Comparison of ENCODE assay signal across 16 mouse cellular contexts in the genomic region with DNA sequence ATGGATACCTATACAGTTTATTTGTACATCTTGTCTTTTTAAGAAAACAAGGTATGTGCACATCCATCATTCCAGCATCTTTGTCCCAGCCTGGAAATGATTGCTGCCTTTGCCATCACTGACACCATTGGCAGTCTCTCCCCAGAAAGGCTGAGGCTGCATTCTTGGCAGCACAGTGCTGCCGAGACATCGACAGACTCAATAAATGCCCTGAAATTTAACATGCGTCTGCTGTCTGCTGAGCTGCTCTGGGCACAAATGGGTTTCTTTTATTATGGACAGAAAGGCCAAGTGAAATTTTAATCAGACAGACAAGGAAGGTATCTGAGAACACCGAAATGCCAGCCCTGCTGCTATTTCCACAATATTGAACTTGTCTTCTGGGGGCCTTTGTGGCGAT.
DNase-seq lines count a peak whose midpoint lies in the region; ATAC-seq and TF ChIP-seq lines count a peak whose summit lies in the region.
"Had no signal": no experiment of that assay in that cellular context is flagged by ENCODE, and none has a peak within 500 bp of the region (broad histone marks: within the 10 kb centered on the region; RNA-seq: fewer than 3 reads in every experiment).

No protein-coding gene starts in this region.

- no peak for TF ChIP-seq POLR2A in brain, embryonic 14.5 days (IDR thresholded peaks at IDR 0.05; ENCODE audit: borderline replicate concordance, extremely low read depth, insufficient read depth, insufficient read length, poor library complexity, severe bottlenecking)

- H3K36me3 ChIP-seq in hindbrain, embryonic 14.5 days (replicated peaks; ENCODE audit: control insufficient read depth, insufficient read depth), result no peaks in the 10 kb centered on the region
- no peaks in the 10 kb centered on the region for H3K36me3 ChIP-seq in hindbrain, embryonic 12.5 days
- H3K36me3 ChIP-seq in midbrain, embryonic 16.5 days (ENCODE audit: control insufficient read depth, insufficient read depth, low read length), result no peaks in the 10 kb centered on the region
- H3K36me3 ChIP-seq: kidney, embryonic 15.5 days; midbrain, embryonic 12.5 days had no signal

- peak; percentile 28 for DNase-seq in cerebellum, adult 9-11 months
- no peak for DNase-seq in cerebellum, postnatal 4 days (ENCODE audit: low spot score in 2 of 2)
- DNase-seq in hindbrain, embryonic 14.5 days (ENCODE audit: low spot score), result no peak
- DNase-seq in brain, embryonic 14.5 days (ENCODE audit: low read depth), result peak; percentile 80
- DNase-seq in kidney, adult 9 months, result no peak
- DNase-seq: gastrocnemius, postnatal 25 days; layer of hippocampus, postnatal 36 days; lung, adult 18-20 months; lung, postnatal 36 days; right cerebral cortex, postnatal 14 days had no signal

- no peak overlapping the region for H3K4me3 ChIP-seq in hindbrain, embryonic 14.5 days (replicated peaks; ENCODE audit: low read length)
- no peak overlapping the region for H3K4me3 ChIP-seq in hindbrain, embryonic 12.5 days
- no peak overlapping the region for H3K4me3 ChIP-seq in midbrain, embryonic 16.5 days (ENCODE audit: low read depth, low read length)
- H3K4me3 ChIP-seq: kidney, embryonic 15.5 days; midbrain, embryonic 12.5 days had no signal

- no peaks in the 10 kb centered on the region for H3K9me3 ChIP-seq in hindbrain, embryonic 14.5 days (ENCODE audit: control insufficient read depth, low read length)
- H3K9me3 ChIP-seq in hindbrain, embryonic 12.5 days (replicated peaks), result no peaks in the 10 kb centered on the region
- H3K9me3 ChIP-seq in midbrain, embryonic 16.5 days (replicated peaks; ENCODE audit: control insufficient read depth, low read length, poor library complexity, severe bottlenecking), result no peaks in the 10 kb centered on the region
- H3K9me3 ChIP-seq: kidney, embryonic 15.5 days; midbrain, embryonic 12.5 days had no signal

- peaks cover 9% of the 10 kb centered on the region; the same call in 1 of the 2 replicates for H3K4me1 ChIP-seq in hindbrain, embryonic 14.5 days (replicated peaks; ENCODE audit: control insufficient read depth, insufficient read depth, low read length)
- H3K4me1 ChIP-seq in hindbrain, embryonic 12.5 days, result no peaks in the 10 kb centered on the region
- H3K4me1 ChIP-seq in midbrain, embryonic 16.5 days (ENCODE audit: control insufficient read depth, insufficient read depth, low read length), result 0 out of 2 replicates have a peak, but pooled peaks cover 2% of the 10 kb centered on the region
- H3K4me1 ChIP-seq: kidney, embryonic 15.5 days; midbrain, embryonic 12.5 days had no signal

- H3K9ac ChIP-seq in hindbrain, embryonic 14.5 days, result no peak overlapping the region
- no peak overlapping the region for H3K9ac ChIP-seq in hindbrain, embryonic 12.5 days
- H3K9ac ChIP-seq in midbrain, embryonic 16.5 days (ENCODE audit: low read depth, low read length), result no peak overlapping the region
- H3K9ac ChIP-seq: kidney, embryonic 15.5 days; midbrain, embryonic 12.5 days had no signal

- no peak overlapping the region for H3K4me2 ChIP-seq in hindbrain, embryonic 14.5 days (replicated peaks)
- no peak overlapping the region for H3K4me2 ChIP-seq in hindbrain, embryonic 12.5 days (replicated peaks)
- no peak overlapping the region for H3K4me2 ChIP-seq in midbrain, embryonic 16.5 days (ENCODE audit: low read length)
- H3K4me2 ChIP-seq: kidney, embryonic 15.5 days; midbrain, embryonic 12.5 days had no signal

- 26% methylated on average over 5 of the region's 5 CpGs for WGBS in hindbrain, embryonic 14.5 days
- WGBS in hindbrain, embryonic 12.5 days, result 57% methylated on average over 5 of the region's 5 CpGs
- WGBS in midbrain, embryonic 16.5 days, result 44% methylated on average over 5 of the region's 5 CpGs

- no peaks in the 10 kb centered on the region for H3K27me3 ChIP-seq in hindbrain, embryonic 14.5 days (ENCODE audit: control insufficient read depth, insufficient read depth, low read length)
- H3K27me3 ChIP-seq in hindbrain, embryonic 12.5 days, result no peaks in the 10 kb centered on the region
- H3K27me3 ChIP-seq in midbrain, embryonic 16.5 days (ENCODE audit: control insufficient read depth, insufficient read depth, low read depth, low read length), result no peaks in the 10 kb centered on the region
- H3K27me3 ChIP-seq: kidney, embryonic 15.5 days; midbrain, embryonic 12.5 days had no signal

- ATAC-seq in hindbrain, embryonic 14.5 days (ENCODE audit: low FRiP score), result no peak
- ATAC-seq in hindbrain, embryonic 12.5 days (ENCODE audit: low FRiP score), result no peak
- ATAC-seq in midbrain, embryonic 16.5 days, result 0 out of 2 replicates have a peak, but pooled peaks have one; percentile 66
- ATAC-seq in inflammation-experienced regulatory T-cells, adult 6 months, result no peak

- H3K27ac ChIP-seq in hindbrain, embryonic 14.5 days, result peak overlapping the region; percentile 76
- H3K27ac ChIP-seq in hindbrain, embryonic 12.5 days, result no peak overlapping the region
- peak overlapping the region; percentile 58 for H3K27ac ChIP-seq in midbrain, embryonic 16.5 days (ENCODE audit: low read length)
- H3K27ac ChIP-seq: kidney, embryonic 15.5 days; midbrain, embryonic 12.5 days; stomach, postnatal 0 days had no signal

- no peak for TF ChIP-seq CTCF in brain, embryonic 14.5 days (IDR thresholded peaks at IDR 0.05; ENCODE audit: borderline replicate concordance, extremely low read depth, insufficient read depth, insufficient read length)

Comparison
In these comparisons a context has a peak if more than half of its experiments do, and no peak if none do; other contexts are left out.
1. DNase-seq: peak in cerebellum, adult 9-11 months (single experiment) and brain, embryonic 14.5 days (single experiment); none in cerebellum, postnatal 4 days (0 of 2), hindbrain, embryonic 14.5 days (single experiment) and kidney, adult 9 months (single experiment).